Mouse (Mus musculus) large intestine, adult 2 months (tissue): ENCODE measurements around the gene Btbd3. TPM values are rescaled to one million over a fixed set of nuclear protein-coding genes. Genes with fewer than 3 reads are reported as not detected.

Experiments
- DNase-seq: peaks from one replicate; pipeline ENCODE4 v3.0.0-alpha.2; 2012; ENCODE audit warnings: low read depth, low spot score
- WGBS: fragments of 180-500 bp; shearing (Covaris S2); methylation state at CpG from one replicate; pipeline ENCODE4 v1.1.7; 2018; 5-methylcytosine and 5-hydroxymethylcytosine counted together
- polyA plus RNA-seq: library from polyadenylated mRNA; depleted of rRNA; stranded (reverse); fragments of >200 nt; gene quantifications from 2 replicates; pipeline ENCODE4 v1.2.3, GENCODE M21; 2012

Gene Btbd3
- polyA plus RNA-seq, 1 experiment: 4.5 TPM

GRCm38 (mm10) chr2:138362474-138362873 is 106.1 kb downstream of the Btbd3 start:
- no peak for DNase-seq
- WGBS: 44% methylated on average over 5 of the region's 5 CpGs

- WGBS: 84% methylated on average over 4 of the region's 4 CpGs
- no peak for DNase-seq
Observed at GRCm38 (mm10) chr2:138365391-138365790, 109.0 kb downstream of the Btbd3 start.

GRCm38 (mm10) chr2:138374556-138374955 is 118.2 kb downstream of the Btbd3 start:
- DNase-seq: no peak
- WGBS: 86% methylated on average over 5 of the region's 5 CpGs

- no peak for DNase-seq
Observed at GRCm38 (mm10) chr2:138378855-138379254, 122.5 kb downstream of the Btbd3 start.

- DNase-seq: no peak
- 58% methylated on average over 2 of the region's 2 CpGs for WGBS
Observed at GRCm38 (mm10) chr2:138384762-138385161, 128.4 kb downstream of the Btbd3 start.

- WGBS: 58% methylated on average over 1 of the region's 1 CpGs
- DNase-seq: no peak
Observed at GRCm38 (mm10) chr2:138388591-138388990, 132.2 kb downstream of the Btbd3 start.

GRCm38 (mm10) chr2:138403046-138403445 is 146.7 kb downstream of the Btbd3 start:
- DNase-seq: no peak
- WGBS: 76% methylated on average over 5 of the region's 5 CpGs

- WGBS: 50% methylated on average over 4 of the region's 4 CpGs
- DNase-seq: no peak
Observed at GRCm38 (mm10) chr2:138405753-138406528, 149.6 kb downstream of the Btbd3 start.

GRCm38 (mm10) chr2:138406703-138407102 is 150.3 kb downstream of the Btbd3 start:
- DNase-seq: no peak

GRCm38 (mm10) chr2:138412537-138412936 is 156.2 kb downstream of the Btbd3 start:
- 58% methylated on average over 5 of the region's 5 CpGs for WGBS
- DNase-seq: no peak

GRCm38 (mm10) chr2:138422321-138422720 is 166.0 kb downstream of the Btbd3 start:
- DNase-seq: no peak
- 68% methylated on average over 2 of the region's 2 CpGs for WGBS

GRCm38 (mm10) chr2:138431991-138432390 is 175.6 kb downstream of the Btbd3 start:
- WGBS: 38% methylated on average over 2 of the region's 2 CpGs
- DNase-seq: no peak

- 67% methylated on average over 3 of the region's 3 CpGs for WGBS
Observed at GRCm38 (mm10) chr2:138446466-138446865, 190.1 kb downstream of the Btbd3 start.

GRCm38 (mm10) chr2:138446943-138447342 is 190.6 kb downstream of the Btbd3 start:
- no peak for DNase-seq
- 70% methylated on average over 7 of the region's 7 CpGs for WGBS

More at GRCm38 (mm10) chr2:138446466-138446865, 190.1 kb downstream of the Btbd3 start:
- no peak for DNase-seq

- DNase-seq: no peak
Observed at GRCm38 (mm10) chr2:138447681-138448080, 191.3 kb downstream of the Btbd3 start.

GRCm38 (mm10) chr2:138468046-138468572 is 211.7 kb downstream of the Btbd3 start:
- no peak for DNase-seq

More at GRCm38 (mm10) chr2:138447681-138448080, 191.3 kb downstream of the Btbd3 start:
- 91% methylated on average over 3 of the region's 3 CpGs for WGBS

GRCm38 (mm10) chr2:138473407-138473806 is 217.0 kb downstream of the Btbd3 start:
- WGBS: 80% methylated on average over 5 of the region's 5 CpGs
- no peak for DNase-seq

More at GRCm38 (mm10) chr2:138468046-138468572, 211.7 kb downstream of the Btbd3 start:
- 79% methylated on average over 22 of the region's 22 CpGs for WGBS

- WGBS: 81% methylated on average over 3 of the region's 3 CpGs
- no peak for DNase-seq
Observed at GRCm38 (mm10) chr2:138476486-138476885, 220.1 kb downstream of the Btbd3 start.

GRCm38 (mm10) chr2:138477278-138477677 is 220.9 kb downstream of the Btbd3 start:
- DNase-seq: no peak
- WGBS: 90% methylated on average over 5 of the region's 5 CpGs

GRCm38 (mm10) chr2:138482541-138482940 is 226.2 kb downstream of the Btbd3 start:
- DNase-seq: no peak
- 57% methylated on average over 3 of the region's 3 CpGs for WGBS

GRCm38 (mm10) chr2:138484871-138485270 is 228.5 kb downstream of the Btbd3 start:
- DNase-seq: no peak
- WGBS: 51% methylated on average over 4 of the region's 4 CpGs
